Mouse (Mus musculus) G1E-ER4 (cell line): Measurements from ENCODE around the gene Emp1. TPM values are rescaled to one million over a fixed set of nuclear protein-coding genes. Genes with fewer than 3 reads are reported as not detected.

Experiments used
- GATA1 ChIP-seq: IDR thresholded peaks from one replicate; pipeline ENCODE4 v1.8.0; 2012; ENCODE audit warnings: low read length, inconsistent platforms
- polyA plus RNA-seq: library from polyadenylated mRNA; stranded (reverse); fragments of >175 nt; gene quantifications from 2 replicates; pipeline ENCODE4 v1.2.3, GENCODE M21; 2012

The Emp1 gene
- polyA plus RNA-seq, 1 experiment = not detected

DNA sequence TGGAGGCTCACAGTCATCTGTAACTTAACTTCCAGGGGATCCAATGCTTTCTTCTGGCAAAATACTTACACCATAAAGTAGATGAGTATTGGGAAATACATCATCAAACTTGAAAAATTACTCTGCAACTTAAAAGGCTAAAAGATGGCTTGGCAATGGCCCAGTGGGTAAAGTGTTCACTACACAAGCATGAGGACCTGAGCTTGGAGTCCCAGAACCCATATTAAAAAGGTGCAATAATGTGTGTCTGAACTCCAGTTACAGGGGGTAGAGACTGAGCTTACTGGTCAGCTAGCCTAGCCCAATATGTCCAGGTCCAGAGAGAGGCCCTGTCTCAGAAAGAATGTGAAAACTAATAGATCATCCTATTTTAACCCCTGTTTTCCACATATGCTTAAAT, 21.6 kb downstream of the Emp1 start:
- no peak for TF ChIP-seq GATA1

DNA sequence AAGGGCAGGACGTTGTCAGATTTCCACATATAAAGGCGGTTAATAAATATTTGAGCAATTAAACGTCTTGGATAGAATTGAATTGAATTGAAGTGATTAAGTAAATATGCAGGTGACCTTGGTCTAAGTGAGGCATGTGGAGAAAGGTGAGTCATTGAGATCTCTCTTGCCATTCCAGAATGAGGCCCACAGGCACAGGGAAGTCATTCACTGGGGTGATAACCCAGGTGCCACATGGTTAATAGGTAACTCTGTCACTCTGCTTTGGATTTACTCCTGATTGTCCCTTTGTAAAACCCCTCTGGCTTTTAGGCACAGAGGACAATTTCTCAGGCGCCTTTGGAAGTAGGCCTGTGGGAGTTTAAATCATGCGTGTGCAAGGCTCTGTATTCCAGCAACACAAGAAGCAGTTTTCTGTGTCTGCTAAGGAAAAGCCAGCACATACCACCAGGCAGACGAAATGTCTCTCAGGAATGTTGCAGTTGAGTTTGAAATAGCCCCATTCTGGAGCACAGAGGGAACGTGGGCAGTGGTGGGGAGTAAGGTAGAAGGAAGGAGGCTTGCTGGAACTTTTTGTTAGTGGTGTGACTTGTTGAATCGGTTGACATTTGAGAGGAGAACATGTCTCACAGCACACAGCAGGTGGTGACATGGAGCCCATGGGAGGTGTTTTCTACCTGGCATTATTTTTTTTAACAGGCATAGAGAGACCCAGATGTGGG, 23.6 kb downstream of the Emp1 start:
- TF ChIP-seq GATA1 = no peak

DNA sequence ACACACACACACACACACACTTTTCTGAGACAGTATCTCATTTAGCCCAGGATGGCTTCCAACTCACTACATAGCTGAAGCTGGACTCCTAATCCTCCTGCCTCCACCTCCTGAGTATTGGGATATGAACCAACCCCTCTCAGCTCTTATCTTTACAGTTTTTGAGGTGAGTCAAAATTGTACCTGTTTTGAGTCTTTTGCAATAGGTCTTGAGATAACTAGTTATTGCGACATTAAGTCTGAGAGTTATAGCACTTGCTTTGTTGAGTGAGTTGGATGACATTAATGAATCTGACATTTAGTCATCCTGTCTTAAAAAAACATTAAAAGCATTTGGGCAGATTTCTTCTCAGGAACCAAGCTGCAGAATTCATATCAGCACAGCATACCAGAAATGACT, 25.3 kb downstream of the Emp1 start:
- no peak for TF ChIP-seq GATA1

DNA sequence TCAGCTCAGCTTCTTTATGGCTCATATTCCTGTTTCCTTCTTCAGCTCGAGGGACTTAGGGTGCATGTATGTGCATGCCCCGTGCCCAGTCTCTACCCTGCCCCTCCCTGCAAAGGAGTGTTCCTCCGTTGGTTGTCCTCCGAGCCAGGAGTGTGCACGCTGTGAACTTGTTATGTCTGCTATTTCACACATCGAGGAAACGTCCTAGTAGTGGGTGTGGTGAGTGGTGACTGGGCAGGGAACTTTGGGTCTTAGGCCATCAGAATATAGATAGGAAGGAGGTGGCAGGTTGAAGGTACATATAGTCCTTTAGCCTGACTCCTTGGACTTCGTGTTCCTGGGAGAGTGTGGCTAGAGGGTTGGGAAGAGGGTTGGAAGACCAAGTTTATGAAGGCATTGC, 26.4 kb downstream of the Emp1 start:
- no peak for TF ChIP-seq GATA1

DNA sequence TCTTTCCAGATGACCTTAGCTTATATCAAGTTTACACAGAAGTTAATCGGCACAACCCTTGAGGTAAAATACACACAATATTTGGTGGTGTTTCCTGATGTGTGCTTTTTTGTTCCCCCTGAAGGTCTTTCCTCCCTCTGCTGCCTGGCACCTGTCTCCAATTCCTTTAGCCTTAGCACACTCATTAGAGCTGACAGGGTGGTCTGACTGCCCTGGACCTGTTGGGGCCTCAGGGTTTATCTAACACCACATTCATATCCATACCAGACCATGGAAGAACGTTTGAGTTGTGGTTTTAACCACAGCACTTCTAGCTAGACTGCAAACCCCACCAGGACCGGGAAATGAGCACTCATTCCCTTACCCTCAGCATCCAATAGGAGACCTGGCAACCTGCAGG, 28.1 kb downstream of the Emp1 start:
- no peak for TF ChIP-seq GATA1

DNA sequence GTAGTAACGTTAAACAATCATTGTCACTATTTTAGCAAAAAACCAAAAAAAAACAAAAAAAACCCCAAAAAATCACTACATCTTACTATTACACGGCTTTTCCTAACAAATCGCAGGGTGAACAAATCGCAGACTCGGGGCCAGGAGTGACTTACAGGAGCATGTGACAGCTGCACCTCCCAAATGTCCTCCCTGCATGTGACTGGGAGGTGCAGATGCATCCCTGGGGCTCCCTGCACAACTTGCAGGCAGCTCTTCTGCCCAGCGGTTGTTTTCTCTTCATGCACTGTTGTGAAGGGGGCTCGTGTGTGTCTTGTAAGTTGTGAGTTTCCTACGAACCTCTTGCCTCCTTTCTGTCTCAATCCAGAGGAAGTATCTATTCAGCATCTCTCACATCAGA, 33.0 kb downstream of the Emp1 start:
- no peak for TF ChIP-seq GATA1

DNA sequence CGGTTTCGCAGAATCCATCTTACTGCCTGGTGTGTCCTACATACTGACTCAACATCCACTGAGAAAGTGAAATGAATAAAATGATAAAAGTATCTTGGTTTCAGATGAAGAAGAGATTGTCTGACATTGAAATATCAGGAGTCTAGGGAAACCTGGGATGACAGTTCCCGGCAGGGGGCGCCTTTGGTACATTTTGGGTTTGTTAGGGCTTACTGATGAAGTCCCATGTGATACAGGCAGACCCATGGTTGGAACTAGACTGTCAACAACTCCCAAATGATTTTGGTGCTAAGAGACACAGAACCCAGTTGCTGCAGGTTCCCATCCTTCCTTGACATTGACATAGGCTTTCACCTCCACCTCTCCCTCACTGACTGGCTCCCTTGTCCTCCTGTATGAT, 34.7 kb downstream of the Emp1 start:
- TF ChIP-seq GATA1 = no peak

DNA sequence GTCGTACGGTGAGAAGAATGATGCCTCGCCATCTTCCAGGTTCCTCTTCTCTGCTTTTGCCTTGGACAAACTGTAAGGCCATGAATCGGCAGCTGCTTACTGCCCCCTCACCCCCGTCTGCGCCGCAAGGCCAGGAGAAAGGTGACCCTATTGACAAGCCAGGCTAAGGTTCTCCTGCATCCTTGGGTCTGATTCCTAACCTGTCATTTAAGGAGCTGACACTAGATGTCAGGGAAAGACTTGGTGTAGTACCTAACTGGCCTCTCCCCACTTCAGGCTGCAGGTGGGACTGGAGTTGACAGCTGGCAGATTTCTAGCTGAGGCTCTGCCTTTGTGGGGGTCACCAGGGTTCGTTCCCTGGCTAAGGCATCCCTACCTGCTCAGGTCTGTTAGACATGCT, 35.4 kb downstream of the Emp1 start:
- no peak for TF ChIP-seq GATA1

DNA sequence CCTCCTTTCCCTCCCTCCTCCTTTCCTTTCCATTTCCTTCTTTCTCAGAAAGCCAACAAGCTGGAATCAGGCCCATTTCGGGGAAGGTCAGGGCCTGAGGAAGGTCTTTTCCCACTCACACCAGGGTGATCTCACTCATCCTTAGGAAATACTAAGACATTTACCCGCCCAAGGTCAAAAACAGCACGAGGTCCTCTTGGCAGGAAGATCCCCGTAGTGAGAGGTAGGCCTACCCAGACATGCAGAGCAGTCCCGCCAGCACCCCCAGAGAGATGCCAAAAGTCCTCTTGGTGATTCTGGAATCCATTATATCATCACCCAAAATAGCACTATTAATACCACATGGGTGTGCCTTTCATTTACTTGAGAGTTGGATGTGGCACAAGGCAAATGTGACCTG, 36.5 kb downstream of the Emp1 start:
- no peak for TF ChIP-seq GATA1

DNA sequence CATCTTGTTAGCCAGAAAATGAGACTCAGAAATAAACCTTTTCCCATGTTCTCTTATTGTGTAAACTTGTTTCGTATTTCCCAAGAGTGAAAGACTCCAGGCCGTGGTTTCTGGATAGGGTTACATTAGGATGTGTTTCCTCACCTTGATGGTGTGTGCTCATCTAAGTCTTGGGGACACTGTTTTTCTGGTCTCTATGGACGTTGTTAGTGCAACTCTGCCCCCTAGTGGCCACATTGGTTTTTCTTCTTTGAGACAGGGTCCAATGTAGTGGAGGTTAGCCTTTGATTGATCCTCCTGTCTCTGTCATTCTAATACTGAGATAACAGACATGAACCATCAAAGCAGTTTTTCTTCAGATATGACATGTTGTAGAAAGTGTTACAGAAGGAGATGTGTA, 38.0 kb downstream of the Emp1 start:
- TF ChIP-seq GATA1 = no peak

DNA sequence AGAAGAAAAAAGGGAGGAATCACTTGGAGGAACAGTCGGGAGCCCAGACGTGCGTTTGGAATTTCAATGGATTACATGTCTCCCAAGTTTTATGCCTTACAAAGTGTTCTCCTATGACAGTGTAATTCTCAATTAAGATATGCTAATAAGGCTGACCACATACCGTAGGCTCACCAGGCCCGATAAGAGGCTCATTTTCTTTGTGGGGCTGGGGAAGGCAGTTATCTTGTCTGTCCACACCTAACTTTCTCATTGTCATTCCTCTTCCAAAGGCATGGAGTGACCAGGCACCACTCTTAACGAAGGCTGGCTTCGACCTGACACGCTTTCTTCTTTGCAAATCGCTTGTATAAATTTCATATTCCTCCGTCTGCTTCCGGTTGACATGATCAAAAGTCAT, 42.7 kb downstream of the Emp1 start:
- no peak for TF ChIP-seq GATA1

DNA sequence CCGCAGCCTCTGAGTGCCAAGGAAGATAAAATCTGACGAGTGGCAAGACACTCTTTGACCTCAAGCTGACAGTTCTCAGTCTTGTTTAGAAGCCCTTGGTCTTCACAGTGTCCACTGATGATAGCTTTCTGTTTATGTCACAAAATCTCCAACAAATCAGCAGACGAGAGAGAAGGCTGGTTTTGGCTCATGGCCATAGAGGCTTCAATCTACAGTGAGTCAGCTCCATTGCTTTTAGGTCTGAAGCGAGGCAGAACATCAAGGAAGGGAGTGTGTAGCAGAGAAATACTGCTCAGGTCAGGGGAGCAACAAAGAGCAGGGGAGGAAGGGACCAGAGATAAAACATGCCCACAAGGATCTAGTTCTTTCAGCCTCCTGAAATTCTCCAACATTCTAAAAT, 45.0 kb downstream of the Emp1 start:
- TF ChIP-seq GATA1 = no peak

DNA sequence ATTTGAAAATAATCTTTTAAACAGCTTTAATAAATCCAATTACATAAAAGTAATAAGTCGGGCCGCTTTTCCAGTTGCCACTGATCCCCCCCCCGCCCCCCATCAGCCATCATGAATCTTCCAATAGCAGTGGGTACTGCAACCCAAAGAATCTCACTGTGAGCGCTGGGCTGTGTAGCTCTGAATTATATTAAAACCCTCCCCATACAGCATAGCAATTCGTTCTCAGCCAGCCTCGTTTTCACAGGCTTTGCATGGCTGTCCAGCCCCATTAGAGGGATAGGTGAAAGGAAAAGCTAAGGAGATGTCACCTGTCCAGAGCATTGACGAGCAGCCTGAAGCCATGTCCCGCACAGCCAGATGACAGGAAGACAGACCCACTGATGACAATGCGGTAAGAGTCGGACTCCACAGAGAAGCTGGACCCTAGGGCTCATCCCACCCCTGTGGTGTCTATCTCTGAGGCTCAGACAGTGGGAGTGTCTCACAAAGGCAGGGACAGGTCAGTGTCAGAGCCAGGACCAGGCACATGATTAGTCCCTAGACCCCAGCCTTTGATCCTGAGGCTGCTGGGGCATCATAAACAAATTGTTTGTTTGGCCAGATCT, 49.5 kb downstream of the Emp1 start:
- TF ChIP-seq GATA1 = no peak

DNA sequence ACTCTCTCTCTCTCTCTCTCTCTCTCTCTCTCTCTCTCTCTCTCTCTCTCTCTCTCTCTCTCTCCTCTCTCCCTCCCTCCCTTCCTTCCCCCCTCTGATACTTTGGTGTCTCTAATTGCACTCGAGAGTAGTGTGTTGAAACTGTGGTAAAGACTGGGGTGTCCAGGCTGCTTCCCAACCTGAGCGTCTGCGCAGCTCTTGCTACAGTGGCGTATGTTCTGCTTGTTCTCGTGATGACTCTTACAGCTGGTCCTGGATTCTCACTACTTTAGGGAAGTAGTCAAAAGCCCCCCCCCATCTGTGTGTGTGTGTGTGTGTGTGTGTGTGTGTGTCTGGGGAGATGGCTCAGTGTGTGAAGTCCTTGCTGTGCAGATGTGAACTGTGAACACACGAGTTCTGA, 50.3 kb downstream of the Emp1 start:
- TF ChIP-seq GATA1 = no peak

DNA sequence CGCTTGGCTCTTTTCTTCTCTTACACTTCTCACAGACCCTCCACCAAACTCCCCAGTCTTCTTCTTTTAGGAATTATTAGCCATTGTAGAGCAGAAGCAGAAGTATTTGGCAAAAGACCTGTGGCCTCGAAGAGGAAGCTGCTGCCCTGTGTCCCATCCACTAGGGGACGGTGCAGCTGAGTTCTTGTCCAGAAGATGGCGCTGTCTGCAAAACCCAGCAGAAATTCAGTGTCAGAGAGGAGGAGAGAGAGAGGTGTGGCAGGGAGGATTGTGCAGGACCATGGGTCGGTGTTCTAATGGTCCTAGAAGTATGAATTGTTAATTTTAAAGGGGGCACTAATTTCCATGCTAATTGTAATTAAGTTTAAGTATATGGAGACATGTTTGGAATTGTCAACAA, 55.1 kb downstream of the Emp1 start:
- no peak for TF ChIP-seq GATA1

DNA sequence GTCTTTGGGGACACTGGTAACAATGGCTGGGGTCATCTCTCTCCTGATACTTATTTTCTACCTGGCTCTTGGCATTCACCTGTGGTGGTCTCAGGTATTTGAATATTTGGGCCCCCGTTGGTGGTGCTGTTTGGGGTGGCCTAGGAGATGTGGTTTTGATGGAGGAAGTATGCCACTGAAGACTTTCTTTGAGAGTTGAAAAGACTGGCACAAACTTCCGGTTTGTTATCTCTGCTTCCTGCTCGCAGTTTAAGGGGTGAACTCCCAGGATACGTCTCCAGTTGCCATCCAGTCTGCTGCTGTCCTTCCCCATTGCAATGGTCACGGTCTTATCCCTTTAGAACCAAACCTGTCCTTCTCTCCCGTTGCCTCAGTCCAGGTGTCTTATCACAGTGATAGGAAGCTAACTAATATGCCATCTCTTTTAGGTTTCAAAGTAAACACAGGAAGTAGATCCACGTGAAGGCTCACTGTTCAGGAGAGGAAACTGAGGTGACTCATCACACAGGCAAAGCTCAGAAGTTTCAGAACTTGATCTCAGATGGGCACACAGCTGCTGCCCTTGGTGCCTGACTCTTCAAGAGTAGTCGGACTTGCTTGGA, 56.0 kb downstream of the Emp1 start:
- no peak for TF ChIP-seq GATA1

DNA sequence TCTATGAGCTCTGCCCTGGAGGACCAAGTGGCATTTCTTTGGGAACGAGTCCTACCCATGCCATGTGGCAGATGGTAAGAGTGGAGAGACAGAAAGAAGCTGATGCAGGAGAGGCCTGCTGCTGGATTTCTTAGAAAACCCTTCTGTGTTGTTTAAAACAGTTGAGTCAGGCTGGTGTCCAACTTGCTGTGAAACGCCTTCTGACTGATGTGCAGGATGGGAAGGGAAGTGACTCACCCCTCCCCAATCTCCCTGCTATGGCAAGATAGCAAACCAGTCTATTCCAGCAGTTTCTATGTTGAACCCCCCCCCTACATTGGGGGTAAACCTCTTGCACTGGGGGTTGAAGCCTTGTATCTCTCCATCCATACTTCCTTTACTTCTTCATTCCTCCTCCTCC, 65.9 kb downstream of the Emp1 start:
- TF ChIP-seq GATA1 = no peak
